ENCODE assay signal across 30 mouse cellular contexts in genomic region chr7:120142743-120143142, GRCm38 (mm10). TPM values are rescaled to one million over a fixed set of nuclear protein-coding genes. Genes with fewer than 3 reads are reported as not detected.
DNase-seq lines count a peak whose midpoint lies in the region; ATAC-seq and TF ChIP-seq lines count a peak whose summit lies in the region.
"Had no signal": no experiment of that assay in that cellular context is flagged by ENCODE, and none has a peak within 500 bp of the region (broad histone marks: within the 10 kb centered on the region; RNA-seq: fewer than 3 reads in every experiment).

No protein-coding gene starts in this region.

- H3K4me3 ChIP-seq in intestine, embryonic 15.5 days (replicated peaks): no peak overlapping the region
- no peak overlapping the region for H3K4me3 ChIP-seq in intestine, postnatal 0 days (ENCODE audit: low read depth, low read length)
- H3K4me3 ChIP-seq: embryonic facial prominence, embryonic 10.5 days; embryonic facial prominence, embryonic 12.5 days; forebrain, embryonic 13.5 days; forebrain, embryonic 15.5 days had no signal

- no peaks in the 10 kb centered on the region for H3K36me3 ChIP-seq in intestine, embryonic 15.5 days
- no peaks in the 10 kb centered on the region for H3K36me3 ChIP-seq in intestine, postnatal 0 days (ENCODE audit: control insufficient read depth, insufficient read depth)
- H3K36me3 ChIP-seq: embryonic facial prominence, embryonic 10.5 days; embryonic facial prominence, embryonic 12.5 days; forebrain, embryonic 15.5 days; G1E had no signal

- peak; percentile 55 for ATAC-seq in intestine, embryonic 15.5 days
- ATAC-seq in intestine, postnatal 0 days: peak; percentile 69
- ATAC-seq: activated CD4-positive, CD25-positive, alpha-beta regulatory T cell, adult 4 months; CD4-positive, CD25-positive, alpha-beta regulatory T cell, adult 4 months; forebrain, embryonic 13.5 days; forebrain, embryonic 15.5 days; forebrain, postnatal 0 days; Patski had no signal

- no peaks in the 10 kb centered on the region for H3K27me3 ChIP-seq in intestine, embryonic 15.5 days (replicated peaks)
- H3K27me3 ChIP-seq in intestine, postnatal 0 days (replicated peaks; ENCODE audit: control insufficient read depth, insufficient read depth, low read length): no peaks in the 10 kb centered on the region
- H3K27me3 ChIP-seq: CH12.LX; embryonic facial prominence, embryonic 12.5 days; forebrain, embryonic 15.5 days had no signal

- H3K27ac ChIP-seq in intestine, embryonic 15.5 days: no peak overlapping the region
- no peak overlapping the region for H3K27ac ChIP-seq in intestine, postnatal 0 days (ENCODE audit: low read depth, low read length)
- H3K27ac ChIP-seq: embryonic facial prominence, embryonic 10.5 days; embryonic facial prominence, embryonic 12.5 days; forebrain, embryonic 13.5 days; forebrain, embryonic 15.5 days had no signal

- no peaks in the 10 kb centered on the region for H3K4me1 ChIP-seq in intestine, embryonic 15.5 days (replicated peaks)
- H3K4me1 ChIP-seq in intestine, postnatal 0 days (replicated peaks; ENCODE audit: control insufficient read depth, insufficient read depth, low read length): no peaks in the 10 kb centered on the region
- H3K4me1 ChIP-seq: embryonic facial prominence, embryonic 10.5 days; embryonic facial prominence, embryonic 12.5 days; forebrain, embryonic 13.5 days; forebrain, embryonic 15.5 days had no signal

- DNase-seq in heart, adult 11 months: peak; percentile 5
- DNase-seq in heart, postnatal 4 days: no peak
- peak; percentile 4 for DNase-seq in A20 (ENCODE audit: low read depth, low spot score)
- no peak for DNase-seq in urinary bladder, postnatal 25 days (ENCODE audit: low spot score)
- no peak for DNase-seq in thymus, postnatal 10 days (ENCODE audit: low spot score in 2 of 2)
- DNase-seq in c-Kit-positive CD71-positive TER-119-positive erythroid progenitor cells, embryonic 14.5 days (ENCODE audit: low spot score): no peak
- DNase-seq: adrenal gland, adult 8-10 months; adrenal gland, postnatal 14 days; adrenal gland, postnatal 36 days; cerebellum, adult 11-12 months; cerebellum, adult 2 months; cerebellum, adult 9-10 months; cerebellum, postnatal 10 days; cerebellum, postnatal 25 days; forebrain, postnatal 0 days had no signal

- H3K9ac ChIP-seq in intestine, embryonic 15.5 days: no peak overlapping the region
- H3K9ac ChIP-seq in intestine, postnatal 0 days (ENCODE audit: low read depth, low read length): no peak overlapping the region
- H3K9ac ChIP-seq: embryonic facial prominence, embryonic 12.5 days; forebrain, embryonic 13.5 days; forebrain, embryonic 15.5 days; forebrain, postnatal 0 days had no signal

- no peak for TF ChIP-seq CTCF in intestine, postnatal 0 days (IDR thresholded peaks at IDR 0.05; ENCODE audit: low read depth)

- no peak overlapping the region for H3K4me2 ChIP-seq in intestine, embryonic 15.5 days (replicated peaks)
- no peak overlapping the region for H3K4me2 ChIP-seq in intestine, postnatal 0 days (replicated peaks; ENCODE audit: low read depth)
- H3K4me2 ChIP-seq: embryonic facial prominence, embryonic 12.5 days; forebrain, embryonic 13.5 days; forebrain, embryonic 15.5 days had no signal

- no peaks in the 10 kb centered on the region for H3K9me3 ChIP-seq in intestine, embryonic 15.5 days
- H3K9me3 ChIP-seq in intestine, postnatal 0 days (ENCODE audit: control insufficient read depth): no peaks in the 10 kb centered on the region
- H3K9me3 ChIP-seq: embryonic facial prominence, embryonic 10.5 days; embryonic facial prominence, embryonic 12.5 days; forebrain, embryonic 13.5 days; forebrain, embryonic 15.5 days; G1E had no signal

- WGBS in intestine, embryonic 15.5 days: 74% methylated on average over 1 of the region's 1 CpGs
- WGBS in intestine, postnatal 0 days: 76% methylated on average over 1 of the region's 1 CpGs

RNA-seq across cellular contexts. Expression of gene Zp2, which starts 2.3 kb away (rescaled TPM):
- under 1 TPM; 0.11 to 0.36 TPM for total RNA-seq in heart, postnatal 4 days (2021)
- polyA plus RNA-seq in intestine, embryonic 15.5 days (2015; fragmentation: Nextera tagmentation; extraction: Ambion mirVana): 0.11 TPM in 1 of 2 replicates, not detected in the other
- 0.18 and 0.31 TPM in 2 replicates for polyA plus RNA-seq in intestine, postnatal 0 days (2015; fragmentation: Nextera tagmentation; extraction: Ambion mirVana)
- total RNA-seq: adrenal gland, adult 18-20 months; adrenal gland, adult 8-10 months; adrenal gland, postnatal 14 days; adrenal gland, postnatal 36 days; forebrain, postnatal 0 days had no signal
- polyA plus RNA-seq: activated CD4-positive, CD25-positive, alpha-beta regulatory T cell, adult 4 months; brain, embryonic 14.5 days; CD4-positive, CD25-positive, alpha-beta regulatory T cell, adult 4 months; cerebellum, adult 2 months; embryonic facial prominence, embryonic 12.5 days; forebrain, embryonic 11.5 days; forebrain, embryonic 13.5 days; forebrain, embryonic 15.5 days; G1E; Patski had no signal

RNA-seq across cellular contexts. Expression of gene Anks4b, which starts 30.9 kb away (rescaled TPM):
- total RNA-seq in heart, postnatal 4 days (2021): under 1 TPM; 0.11 to 0.12 TPM
- polyA plus RNA-seq in intestine, embryonic 15.5 days (2015; fragmentation: Nextera tagmentation; extraction: Ambion mirVana): 9.2 and 11.6 TPM in 2 replicates
- 23.0 and 29.2 TPM in 2 replicates for polyA plus RNA-seq in intestine, postnatal 0 days (2015; fragmentation: Nextera tagmentation; extraction: Ambion mirVana)
- total RNA-seq: CH12.LX; forebrain, postnatal 0 days had no signal
- polyA plus RNA-seq: activated CD4-positive, CD25-positive, alpha-beta regulatory T cell, adult 4 months; brain, embryonic 14.5 days; CD4-positive, CD25-positive, alpha-beta regulatory T cell, adult 4 months; cerebellum, adult 2 months; embryonic facial prominence, embryonic 14.5 days; forebrain, embryonic 11.5 days; forebrain, embryonic 13.5 days; G1E; Patski had no signal

RNA-seq across cellular contexts. Expression of gene Tmem159, which starts 40.6 kb away (rescaled TPM):
- 10 to 100 TPM; 15.5 to 16.8 TPM for total RNA-seq in heart, postnatal 4 days (2021)
- polyA plus RNA-seq in intestine, embryonic 15.5 days (2015; fragmentation: Nextera tagmentation; extraction: Ambion mirVana): 27.7 and 28.5 TPM in 2 replicates
- 21.6 and 22.9 TPM in 2 replicates for polyA plus RNA-seq in intestine, postnatal 0 days (2015; fragmentation: Nextera tagmentation; extraction: Ambion mirVana)
- total RNA-seq: CH12.LX, G1E had no signal
- polyA plus RNA-seq: G1E had no signal

RNA-seq across cellular contexts. Expression of gene Dnah3, which starts 47.7 kb away (rescaled TPM):
- total RNA-seq in heart, postnatal 4 days (2021): under 1 TPM; 0.02 to 0.05 TPM
- not detected in 2 replicates for polyA plus RNA-seq in intestine, embryonic 15.5 days (2015; fragmentation: Nextera tagmentation; extraction: Ambion mirVana)
- polyA plus RNA-seq in intestine, postnatal 0 days (2015; fragmentation: Nextera tagmentation; extraction: Ambion mirVana): not detected in 2 replicates
- total RNA-seq: adrenal gland, postnatal 14 days; CH12.LX had no signal
- polyA plus RNA-seq: CD4-positive, CD25-positive, alpha-beta regulatory T cell, adult 4 months; embryonic facial prominence, embryonic 10.5 days; embryonic facial prominence, embryonic 12.5 days; G1E; Patski had no signal

RNA-seq across cellular contexts. Expression of gene Crym, which starts 59.2 kb away (rescaled TPM):
- under 1 TPM; 0.45 to 0.63 TPM for total RNA-seq in heart, postnatal 4 days (2021)
- 1.6 and 2.3 TPM in 2 replicates for polyA plus RNA-seq in intestine, embryonic 15.5 days (2015; fragmentation: Nextera tagmentation; extraction: Ambion mirVana)
- polyA plus RNA-seq in intestine, postnatal 0 days (2015; fragmentation: Nextera tagmentation; extraction: Ambion mirVana): 1.9 TPM in 2 replicates
- total RNA-seq: CH12.LX had no signal
- polyA plus RNA-seq: activated CD4-positive, CD25-positive, alpha-beta regulatory T cell, adult 4 months; CD4-positive, CD25-positive, alpha-beta regulatory T cell, adult 4 months; G1E; Patski had no signal

Comparison
In these comparisons a context has a peak if more than half of its experiments do, and no peak if none do; other contexts are left out.
1. DNase-seq: peak in heart, adult 11 months (single experiment) and A20 (single experiment); none in heart, postnatal 4 days (single experiment), urinary bladder, postnatal 25 days (single experiment), thymus, postnatal 10 days (0 of 2) and c-Kit-positive CD71-positive TER-119-positive erythroid progenitor cells, embryonic 14.5 days (single experiment).